In genomic region chr7:25711731-25712197, GRCm38 (mm10) we compare ENCODE assay signal across 8 mouse cellular contexts. TPM values are rescaled to one million over a fixed set of nuclear protein-coding genes. Genes with fewer than 3 reads are reported as not detected.
A peak's percentile ranks its signal among the peaks of the same experiment; 100 is the strongest.
DNase-seq lines count a peak whose midpoint lies in the region; ATAC-seq and TF ChIP-seq lines count a peak whose summit lies in the region.

No protein-coding gene starts in this region.

- no peak for TF ChIP-seq CTCF in intestine, postnatal 0 days (IDR thresholded peaks at IDR 0.05; ENCODE audit: low read depth)

- H3K4me2 ChIP-seq in midbrain, embryonic 14.5 days (ENCODE audit: low read length), result no peak overlapping the region
- no peak overlapping the region for H3K4me2 ChIP-seq in intestine, postnatal 0 days (replicated peaks; ENCODE audit: low read depth)
- H3K4me2 ChIP-seq in neural tube, embryonic 11.5 days (ENCODE audit: low read depth), result no peak overlapping the region

- no peak for ATAC-seq in midbrain, embryonic 14.5 days (ENCODE audit: low FRiP score, low TSS enrichment)
- 0 out of 2 replicates have a peak, but pooled peaks have one; percentile 10 for ATAC-seq in intestine, postnatal 0 days
- ATAC-seq in neural tube, embryonic 11.5 days (ENCODE audit: insufficient read depth, low FRiP score, low TSS enrichment), result peak; percentile 48; the same call in 1 of the 2 replicates

- peaks cover 31% of the 10 kb centered on the region for H3K4me1 ChIP-seq in midbrain, embryonic 10.5 days
- peaks cover 13% of the 10 kb centered on the region; the same call in 1 of the 2 replicates for H3K4me1 ChIP-seq in midbrain, embryonic 14.5 days (ENCODE audit: control insufficient read depth, insufficient read depth, low read length)
- H3K4me1 ChIP-seq in intestine, postnatal 0 days (replicated peaks; ENCODE audit: control insufficient read depth, insufficient read depth, low read length), result 0 out of 2 replicates have a peak, but pooled peaks cover 6% of the 10 kb centered on the region
- H3K4me1 ChIP-seq in neural tube, embryonic 11.5 days (ENCODE audit: control insufficient read depth, insufficient read depth, low read length), result peaks cover 20% of the 10 kb centered on the region

- peak; percentile 41 for DNase-seq in midbrain, embryonic 10.5 days (ENCODE audit: low spot score)
- no peak for DNase-seq in midbrain, embryonic 14.5 days
- peak; percentile 64 to 67 for DNase-seq in cerebellum, adult 18-20 months
- DNase-seq in gastrocnemius, postnatal 36 days, result peak; percentile 51 to 58
- DNase-seq in neural tube, embryonic 11.5 days (ENCODE audit: low spot score), result peak; percentile 55
- no peak for DNase-seq in thymus, postnatal 4 days
- DNase-seq in right cerebral cortex, postnatal 10 days (ENCODE audit: low spot score in 2 of 2), result no peak

- peaks cover 48% of the 10 kb centered on the region for H3K36me3 ChIP-seq in midbrain, embryonic 10.5 days
- peaks cover 43% of the 10 kb centered on the region for H3K36me3 ChIP-seq in midbrain, embryonic 14.5 days (ENCODE audit: control insufficient read depth, insufficient read depth, low read length)
- peaks cover 44% of the 10 kb centered on the region for H3K36me3 ChIP-seq in intestine, postnatal 0 days (ENCODE audit: control insufficient read depth, insufficient read depth)
- H3K36me3 ChIP-seq in neural tube, embryonic 11.5 days (ENCODE audit: control insufficient read depth, insufficient read depth, low read length), result peaks cover 17% of the 10 kb centered on the region

- no peak overlapping the region; the same call in 1 of the 2 replicates for H3K9ac ChIP-seq in midbrain, embryonic 14.5 days (replicated peaks; ENCODE audit: low read length)
- no peak overlapping the region for H3K9ac ChIP-seq in intestine, postnatal 0 days (ENCODE audit: low read depth, low read length)
- H3K9ac ChIP-seq in neural tube, embryonic 11.5 days (ENCODE audit: low read length), result peak overlapping the region; percentile 14; the same call in 1 of the 2 replicates

- H3K27ac ChIP-seq in midbrain, embryonic 10.5 days (replicated peaks), result 0 out of 2 replicates have a peak overlapping the region, but pooled peaks have one; percentile 23
- no peak overlapping the region for H3K27ac ChIP-seq in midbrain, embryonic 14.5 days (replicated peaks; ENCODE audit: low read depth, low read length)
- H3K27ac ChIP-seq in intestine, postnatal 0 days (ENCODE audit: low read depth, low read length), result no peak overlapping the region
- H3K27ac ChIP-seq in neural tube, embryonic 11.5 days (ENCODE audit: low read depth, low read length), result 0 out of 2 replicates have a peak overlapping the region, but pooled peaks have one; percentile 14

- no peaks in the 10 kb centered on the region for H3K9me3 ChIP-seq in midbrain, embryonic 10.5 days (replicated peaks)
- no peaks in the 10 kb centered on the region for H3K9me3 ChIP-seq in midbrain, embryonic 14.5 days (ENCODE audit: control insufficient read depth, low read length)
- no peaks in the 10 kb centered on the region for H3K9me3 ChIP-seq in intestine, postnatal 0 days (ENCODE audit: control insufficient read depth)
- H3K9me3 ChIP-seq in neural tube, embryonic 11.5 days (ENCODE audit: control insufficient read depth, low read length), result no peaks in the 10 kb centered on the region

- 36% methylated on average over 7 of the region's 7 CpGs for WGBS in midbrain, embryonic 10.5 days
- WGBS in midbrain, embryonic 14.5 days, result 36% methylated on average over 7 of the region's 7 CpGs
- 33% methylated on average over 7 of the region's 7 CpGs for WGBS in intestine, postnatal 0 days
- 21% methylated on average over 7 of the region's 7 CpGs for WGBS in neural tube, embryonic 11.5 days

- intact Hi-C loops in gastrocnemius, postnatal 36 days (cut with DNase I), result no loop called here

- H3K27me3 ChIP-seq in midbrain, embryonic 10.5 days (ENCODE audit: low read depth, poor library complexity, severe bottlenecking), result no peaks in the 10 kb centered on the region
- H3K27me3 ChIP-seq in midbrain, embryonic 14.5 days (ENCODE audit: control insufficient read depth, insufficient read depth, low read length), result no peaks in the 10 kb centered on the region
- H3K27me3 ChIP-seq in intestine, postnatal 0 days (replicated peaks; ENCODE audit: control insufficient read depth, insufficient read depth, low read length), result no peaks in the 10 kb centered on the region
- no peaks in the 10 kb centered on the region for H3K27me3 ChIP-seq in neural tube, embryonic 11.5 days (ENCODE audit: control insufficient read depth, insufficient read depth, low read length)

- no peak overlapping the region for H3K4me3 ChIP-seq in midbrain, embryonic 10.5 days
- no peak overlapping the region for H3K4me3 ChIP-seq in midbrain, embryonic 14.5 days (replicated peaks; ENCODE audit: low read depth, low read length)
- H3K4me3 ChIP-seq in intestine, postnatal 0 days (ENCODE audit: low read depth, low read length), result no peak overlapping the region
- no peak overlapping the region for H3K4me3 ChIP-seq in neural tube, embryonic 11.5 days (ENCODE audit: low read depth, low read length)

RNA-seq across cellular contexts. Expression of gene Ccdc97, which starts 7.1 kb away (rescaled TPM):
- polyA plus RNA-seq in midbrain, embryonic 10.5 days (2016; fragmentation: Nextera tagmentation; extraction: Ambion mirVana), result 30.1 and 33.3 TPM in 2 replicates
- 38.3 and 47.7 TPM in 2 replicates for polyA plus RNA-seq in midbrain, embryonic 14.5 days (2014; fragmentation: Nextera tagmentation; extraction: Ambion mirVana)
- total RNA-seq in gastrocnemius, postnatal 36 days (2021), result 10 to 100 TPM; 37.2 to 38.2 TPM
- 15.9 and 16.5 TPM in 2 replicates for polyA plus RNA-seq in intestine, postnatal 0 days (2015; fragmentation: Nextera tagmentation; extraction: Ambion mirVana)
- 35.7 and 39.5 TPM in 2 replicates for polyA plus RNA-seq in neural tube, embryonic 11.5 days (2014; fragmentation: Nextera tagmentation; extraction: Ambion mirVana)

RNA-seq across cellular contexts. Expression of gene Tgfb1, which starts 25.0 kb away (rescaled TPM):
- polyA plus RNA-seq in midbrain, embryonic 10.5 days (2016; fragmentation: Nextera tagmentation; extraction: Ambion mirVana), result 0.98 and 1.7 TPM in 2 replicates
- 0.67 and 1.1 TPM in 2 replicates for polyA plus RNA-seq in midbrain, embryonic 14.5 days (2014; fragmentation: Nextera tagmentation; extraction: Ambion mirVana)
- total RNA-seq in gastrocnemius, postnatal 36 days (2021), result 1 to 10 TPM; 6.0 to 6.2 TPM
- polyA plus RNA-seq in intestine, postnatal 0 days (2015; fragmentation: Nextera tagmentation; extraction: Ambion mirVana), result 1.7 and 2.2 TPM in 2 replicates
- polyA plus RNA-seq in neural tube, embryonic 11.5 days (2014; fragmentation: Nextera tagmentation; extraction: Ambion mirVana), result 1.2 and 1.6 TPM in 2 replicates

RNA-seq across cellular contexts. Expression of gene B9d2, which starts 31.2 kb away (rescaled TPM):
- 38.9 TPM in 2 replicates for polyA plus RNA-seq in midbrain, embryonic 10.5 days (2016; fragmentation: Nextera tagmentation; extraction: Ambion mirVana)
- polyA plus RNA-seq in midbrain, embryonic 14.5 days (2014; fragmentation: Nextera tagmentation; extraction: Ambion mirVana), result 44.3 and 47.9 TPM in 2 replicates
- total RNA-seq in gastrocnemius, postnatal 36 days (2021), result 1 to 10 TPM; 6.9 to 9.7 TPM
- 12.4 and 12.6 TPM in 2 replicates for polyA plus RNA-seq in intestine, postnatal 0 days (2015; fragmentation: Nextera tagmentation; extraction: Ambion mirVana)
- polyA plus RNA-seq in neural tube, embryonic 11.5 days (2014; fragmentation: Nextera tagmentation; extraction: Ambion mirVana), result 33.4 and 37.2 TPM in 2 replicates

RNA-seq across cellular contexts. Expression of gene Tmem91, which starts 36.8 kb away (rescaled TPM):
- polyA plus RNA-seq in midbrain, embryonic 10.5 days (2016; fragmentation: Nextera tagmentation; extraction: Ambion mirVana), result 2.7 and 3.2 TPM in 2 replicates
- 32.8 and 46.5 TPM in 2 replicates for polyA plus RNA-seq in midbrain, embryonic 14.5 days (2014; fragmentation: Nextera tagmentation; extraction: Ambion mirVana)
- not detected for total RNA-seq in gastrocnemius, postnatal 36 days (2021)
- 0.61 and 1.3 TPM in 2 replicates for polyA plus RNA-seq in intestine, postnatal 0 days (2015; fragmentation: Nextera tagmentation; extraction: Ambion mirVana)
- 1.6 and 1.7 TPM in 2 replicates for polyA plus RNA-seq in neural tube, embryonic 11.5 days (2014; fragmentation: Nextera tagmentation; extraction: Ambion mirVana)

RNA-seq across cellular contexts. Expression of gene Hnrnpul1, which starts 42.8 kb away (rescaled TPM):
- 55.2 and 61.8 TPM in 2 replicates for polyA plus RNA-seq in midbrain, embryonic 10.5 days (2016; fragmentation: Nextera tagmentation; extraction: Ambion mirVana)
- polyA plus RNA-seq in midbrain, embryonic 14.5 days (2014; fragmentation: Nextera tagmentation; extraction: Ambion mirVana), result 52.1 and 61.6 TPM in 2 replicates
- total RNA-seq in gastrocnemius, postnatal 36 days (2021), result 10 to 100 TPM; 60.4 to 62.0 TPM
- 32.1 TPM in 2 replicates for polyA plus RNA-seq in intestine, postnatal 0 days (2015; fragmentation: Nextera tagmentation; extraction: Ambion mirVana)
- polyA plus RNA-seq in neural tube, embryonic 11.5 days (2014; fragmentation: Nextera tagmentation; extraction: Ambion mirVana), result 70.2 and 74.4 TPM in 2 replicates

Comparison
In these comparisons a context has a peak if more than half of its experiments do, and no peak if none do; other contexts are left out.
1. DNase-seq: peak in midbrain, embryonic 10.5 days (single experiment), cerebellum, adult 18-20 months (2 of 2), gastrocnemius, postnatal 36 days (2 of 2) and neural tube, embryonic 11.5 days (single experiment); none in midbrain, embryonic 14.5 days (single experiment), thymus, postnatal 4 days (single experiment) and right cerebral cortex, postnatal 10 days (0 of 2).
2. H3K27ac ChIP-seq: peak in midbrain, embryonic 10.5 days (single experiment) and neural tube, embryonic 11.5 days (single experiment); none in midbrain, embryonic 14.5 days (single experiment) and intestine, postnatal 0 days (single experiment).